ENCODE assay signal across 18 mouse cellular contexts in the genomic region with DNA sequence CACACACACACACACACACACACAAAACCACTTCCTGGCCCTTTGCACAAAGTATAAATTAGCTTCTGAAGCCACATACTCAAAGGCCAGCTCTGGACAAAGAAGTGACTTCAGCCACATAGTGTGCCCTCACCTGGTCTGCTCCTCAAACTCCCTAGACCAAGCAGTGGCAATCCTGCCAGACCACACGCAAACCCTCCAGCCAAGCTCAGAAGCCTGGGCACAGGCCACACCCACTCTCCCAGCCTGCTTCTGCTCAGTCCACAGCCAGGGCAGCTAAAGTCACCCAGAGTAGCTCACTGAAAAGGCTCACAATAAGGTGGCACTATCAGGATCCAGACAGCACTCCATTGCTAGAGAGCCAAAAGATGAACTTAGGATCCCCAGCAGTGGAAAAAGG. TPM values are rescaled to one million over a fixed set of nuclear protein-coding genes. Genes with fewer than 3 reads are reported as not detected.
DNase-seq lines count a peak whose midpoint lies in the region; ATAC-seq lines count a peak whose summit lies in the region.
"Had no signal": no experiment of that assay in that cellular context is flagged by ENCODE, and none has a peak within 500 bp of the region (broad histone marks: within the 10 kb centered on the region; RNA-seq: fewer than 3 reads in every experiment).

No protein-coding gene starts in this region.

- ATAC-seq in heart, embryonic 15.5 days (replicated peaks; ENCODE audit: insufficient number of reproducible peaks, insufficient read depth, low FRiP score, low read depth) = no peak; the same call in 1 of the 2 replicates
- peak; percentile 13; the same call in 1 of the 2 replicates for ATAC-seq in lung, embryonic 16.5 days (ENCODE audit: low read depth)
- ATAC-seq in common myeloid progenitor, adult 5-6 weeks (replicated peaks; ENCODE audit: low read depth, poor library complexity, severe bottlenecking) = peak; percentile 50
- no peak for ATAC-seq in limb, embryonic 15.5 days (ENCODE audit: insufficient number of reproducible peaks, low FRiP score, low TSS enrichment, low read depth)
- ATAC-seq: forebrain, embryonic 16.5 days; midbrain, embryonic 16.5 days had no signal

- no peaks in the 10 kb centered on the region for H3K9me3 ChIP-seq in heart, embryonic 15.5 days (replicated peaks)
- H3K9me3 ChIP-seq in lung, embryonic 16.5 days (ENCODE audit: control insufficient read depth, low read length) = peaks cover 7% of the 10 kb centered on the region
- H3K9me3 ChIP-seq in limb, embryonic 15.5 days = no peaks in the 10 kb centered on the region; the same call in 1 of the 2 replicates
- H3K9me3 ChIP-seq: G1E had no signal

- H3K4me3 ChIP-seq in heart, embryonic 15.5 days = no peak overlapping the region
- no peak overlapping the region for H3K4me3 ChIP-seq in lung, embryonic 16.5 days (ENCODE audit: low read length)
- no peak overlapping the region for H3K4me3 ChIP-seq in limb, embryonic 15.5 days

- peak overlapping the region; percentile 58 for H3K27ac ChIP-seq in heart, embryonic 15.5 days
- peak overlapping the region; percentile 5; the same call in 1 of the 2 replicates for H3K27ac ChIP-seq in lung, embryonic 16.5 days (ENCODE audit: low read length)
- H3K27ac ChIP-seq in limb, embryonic 15.5 days = peak overlapping the region; percentile 57; the same call in 1 of the 2 replicates
- H3K27ac ChIP-seq: hindbrain, embryonic 14.5 days had no signal

- intact Hi-C loops in heart, postnatal 25 days (cut with DNase I) = no loop called here
- intact Hi-C loops in left cerebral cortex, postnatal 25 days (cut with DNase I) = no loop called here

- peaks cover 25% of the 10 kb centered on the region for H3K4me1 ChIP-seq in heart, embryonic 15.5 days (replicated peaks)
- peaks cover 17% of the 10 kb centered on the region for H3K4me1 ChIP-seq in lung, embryonic 16.5 days (replicated peaks; ENCODE audit: control insufficient read depth, insufficient read depth, low read length)
- H3K4me1 ChIP-seq in limb, embryonic 15.5 days = peaks cover 32% of the 10 kb centered on the region

- no peak overlapping the region for H3K4me2 ChIP-seq in heart, embryonic 15.5 days
- no peak overlapping the region for H3K4me2 ChIP-seq in lung, embryonic 16.5 days (ENCODE audit: low read depth, low read length)
- H3K4me2 ChIP-seq in limb, embryonic 15.5 days = no peak overlapping the region
- H3K4me2 ChIP-seq: hindbrain, embryonic 14.5 days had no signal

- no peaks in the 10 kb centered on the region for H3K27me3 ChIP-seq in heart, embryonic 15.5 days
- no peaks in the 10 kb centered on the region for H3K27me3 ChIP-seq in lung, embryonic 16.5 days (ENCODE audit: control insufficient read depth, insufficient read depth, low read depth, low read length)
- H3K27me3 ChIP-seq in limb, embryonic 15.5 days = no peaks in the 10 kb centered on the region

- no peak for DNase-seq in heart, postnatal 25 days (ENCODE audit: low spot score)
- no peak for DNase-seq in lung, postnatal 4 days
- no peak for DNase-seq in left cerebral cortex, postnatal 25 days (ENCODE audit: low spot score in 2 of 2)
- DNase-seq in kidney, adult 9 months = no peak
- DNase-seq: cerebellum, postnatal 10 days; heart, postnatal 14 days; kidney, adult 11 months; kidney, postnatal 25 days; layer of hippocampus, adult 9-11 months; thymus, adult 18-20 months had no signal

- peaks cover 29% of the 10 kb centered on the region for H3K36me3 ChIP-seq in heart, embryonic 15.5 days
- peaks cover 35% of the 10 kb centered on the region for H3K36me3 ChIP-seq in lung, embryonic 16.5 days (ENCODE audit: control insufficient read depth, insufficient read depth, low read length)
- peaks cover 57% of the 10 kb centered on the region for H3K36me3 ChIP-seq in limb, embryonic 15.5 days
- H3K36me3 ChIP-seq: G1E had no signal

- 44% methylated on average over 1 of the region's 1 CpGs for WGBS in heart, embryonic 15.5 days
- 39% methylated on average over 1 of the region's 1 CpGs for WGBS in lung, embryonic 16.5 days
- WGBS in limb, embryonic 15.5 days = 36% methylated on average over 1 of the region's 1 CpGs

- H3K9ac ChIP-seq in heart, embryonic 15.5 days = no peak overlapping the region
- H3K9ac ChIP-seq in lung, embryonic 16.5 days (ENCODE audit: low read length) = 0 out of 2 replicates have a peak overlapping the region, but pooled peaks have one; percentile 22
- no peak overlapping the region for H3K9ac ChIP-seq in limb, embryonic 15.5 days
- H3K9ac ChIP-seq: hindbrain, embryonic 14.5 days had no signal

RNA-seq across cellular contexts. Expression of gene Lrp5, which starts 30.2 kb away (rescaled TPM):
- 3.0 and 4.3 TPM in 2 replicates for polyA plus RNA-seq in heart, embryonic 15.5 days (2015; fragmentation: Nextera tagmentation; extraction: Ambion mirVana)
- total RNA-seq in heart, postnatal 25 days (2021) = 10 to 100 TPM; 49.8 to 52.1 TPM
- polyA plus RNA-seq in lung, embryonic 16.5 days (2015; fragmentation: Nextera tagmentation; extraction: Ambion mirVana) = 7.4 and 7.8 TPM in 2 replicates
- total RNA-seq in common myeloid progenitor, adult 5-6 weeks (2017) = 14.2 and 18.9 TPM in 2 replicates
- 6.6 and 6.8 TPM in 2 replicates for polyA plus RNA-seq in limb, embryonic 15.5 days (2015; fragmentation: Nextera tagmentation; extraction: Ambion mirVana)
- 10 to 100 TPM in 1 of 2 experiments, 1 to 10 TPM in 1; 9.1 to 10.0 TPM for total RNA-seq in left cerebral cortex, postnatal 25 days (2021)

RNA-seq across cellular contexts. Expression of gene 1810055G02Rik, which starts 51.9 kb away (rescaled TPM):
- 15.9 and 26.6 TPM in 2 replicates for polyA plus RNA-seq in heart, embryonic 15.5 days (2015; fragmentation: Nextera tagmentation; extraction: Ambion mirVana)
- 1 to 10 TPM; 7.9 to 8.3 TPM for total RNA-seq in heart, postnatal 25 days (2021)
- polyA plus RNA-seq in lung, embryonic 16.5 days (2015; fragmentation: Nextera tagmentation; extraction: Ambion mirVana) = 28.3 and 32.4 TPM in 2 replicates
- total RNA-seq in common myeloid progenitor, adult 5-6 weeks (2017) = 1.2 and 4.7 TPM in 2 replicates
- 60.5 and 69.0 TPM in 2 replicates for polyA plus RNA-seq in limb, embryonic 15.5 days (2015; fragmentation: Nextera tagmentation; extraction: Ambion mirVana)
- 10 to 100 TPM; 35.1 TPM for total RNA-seq in left cerebral cortex, postnatal 25 days (2021)

Comparison
In these comparisons a context has a peak if more than half of its experiments do, and no peak if none do; other contexts are left out.
1. ATAC-seq: peak in lung, embryonic 16.5 days (single experiment) and common myeloid progenitor, adult 5-6 weeks (single experiment); none in heart, embryonic 15.5 days (single experiment) and limb, embryonic 15.5 days (single experiment).
2. H3K27ac ChIP-seq: peak in every context shown above with its lines; median percentile 58 in heart, embryonic 15.5 days; 57 in limb, embryonic 15.5 days; 5 in lung, embryonic 16.5 days.